Mouse (Mus musculus): ENCODE measurements around the gene Usp50.

The Usp50 gene

GRCm38 (mm10) chr2:126663481-126663880 lies 119.8 kb downstream of the Usp50 start:
- no peak for DNase-seq (ENCODE audit: low spot score)
